Mouse (Mus musculus): ENCODE results near the gene Igsf21. TPM values are rescaled to one million over a fixed set of nuclear protein-coding genes. Genes with fewer than 3 reads are reported as not detected.
A peak's percentile ranks its signal among the peaks of the same experiment; 100 is the strongest.

The Igsf21 gene
- polyA plus RNA-seq, 1 experiment: 0.40 TPM

DNA sequence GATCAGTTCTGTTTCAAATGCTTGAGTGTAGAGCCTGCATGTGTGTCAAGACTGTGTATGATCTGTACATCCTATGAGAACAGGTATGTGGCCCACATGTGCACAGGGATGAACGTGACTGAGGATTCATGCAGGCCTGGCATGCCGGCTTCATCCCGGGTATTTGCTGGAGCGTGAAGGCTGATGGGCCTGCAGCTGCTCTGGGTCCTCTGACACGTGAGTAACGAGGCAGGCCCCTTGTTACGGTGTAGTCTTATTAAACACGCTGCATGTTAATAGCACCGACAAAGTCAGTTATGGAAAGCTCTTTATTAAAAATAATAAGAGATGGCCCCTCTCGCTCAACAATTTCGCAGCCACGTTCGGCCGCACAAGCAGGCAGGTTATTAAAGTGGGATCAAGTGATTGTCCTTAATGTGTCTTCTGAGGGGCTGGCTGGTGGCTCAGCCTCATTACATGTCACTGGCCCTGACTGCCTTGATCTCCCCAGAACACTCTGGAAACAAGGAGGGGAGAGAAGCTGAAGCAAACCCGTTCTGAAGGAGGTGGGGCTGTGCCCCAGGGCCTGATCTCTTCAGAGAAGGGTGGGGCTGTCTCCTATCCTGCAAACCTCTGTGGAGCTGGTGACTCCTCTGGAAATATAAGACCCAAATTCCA lies 22.7 kb upstream of the Igsf21 start:
- H3K4me1 ChIP-seq (ENCODE audit: control insufficient read depth, insufficient read depth, low read length): no peaks in the 10 kb centered on the region

DNA sequence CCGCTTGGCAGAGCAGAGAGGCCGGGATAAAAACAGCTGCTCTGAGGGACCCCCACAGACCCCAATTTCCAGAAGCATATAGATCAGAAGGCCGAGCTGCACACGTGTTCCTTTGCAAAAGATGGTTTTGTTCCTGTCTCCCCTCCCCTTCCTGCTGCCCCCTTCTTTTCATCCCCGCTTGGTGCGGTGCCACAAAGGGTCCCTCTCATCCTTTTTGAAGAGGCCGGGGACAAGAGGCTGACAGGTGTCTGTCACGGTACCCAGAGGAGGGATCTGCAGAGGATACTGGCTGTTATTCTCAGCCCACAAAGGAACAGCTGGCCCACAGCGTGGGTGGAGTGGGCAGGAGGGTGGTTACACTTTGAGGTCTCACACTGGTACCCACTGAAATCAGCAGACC lies 21.3 kb upstream of the Igsf21 start:
- no peaks in the 10 kb centered on the region for H3K9me3 ChIP-seq (replicated peaks; ENCODE audit: control insufficient read depth, insufficient read depth, low read length, poor library complexity, severe bottlenecking)
- H3K36me3 ChIP-seq (ENCODE audit: control insufficient read depth, insufficient read depth, low read length, poor library complexity, severe bottlenecking): no peaks in the 10 kb centered on the region
- H3K4me1 ChIP-seq (ENCODE audit: control insufficient read depth, insufficient read depth, low read length): no peaks in the 10 kb centered on the region
- H3K4me3 ChIP-seq (ENCODE audit: low read depth, low read length): no peak overlapping the region
- TF ChIP-seq CTCF (IDR thresholded peaks at IDR 0.05; ENCODE audit: low read depth, low read length): no peak
- no peak for TF ChIP-seq EP300 (IDR thresholded peaks at IDR 0.05; ENCODE audit: insufficient read depth, low read depth, low read length)
- no peak for TF ChIP-seq POLR2A (IDR thresholded peaks at IDR 0.05; ENCODE audit: insufficient read depth, low read length)
- no peak overlapping the region for H3K27ac ChIP-seq (ENCODE audit: insufficient read depth, low read length)
- no peaks in the 10 kb centered on the region for H3K27me3 ChIP-seq (ENCODE audit: control insufficient read depth, insufficient read depth, low read length, poor library complexity, severe bottlenecking)
- no peak overlapping the region for H3K9ac ChIP-seq (ENCODE audit: low read depth, poor library complexity, severe bottlenecking)

More for the DNA sequence above, 22.7 kb upstream of the Igsf21 start:
- Histone ChIP-seq H3K9me3 (replicated peaks; ENCODE audit: control insufficient read depth, insufficient read depth, low read length, poor library complexity, severe bottlenecking) (no peaks in the 10 kb centered on the region), H3K36me3 (ENCODE audit: control insufficient read depth, insufficient read depth, low read length, poor library complexity, severe bottlenecking) (no peaks in the 10 kb centered on the region), H3K27me3 (ENCODE audit: control insufficient read depth, insufficient read depth, low read length, poor library complexity, severe bottlenecking) (no peaks in the 10 kb centered on the region), H3K27ac (ENCODE audit: insufficient read depth, low read length) (no peak overlapping the region), H3K4me3 (ENCODE audit: low read depth, low read length) (no peak overlapping the region), H3K9ac (ENCODE audit: low read depth, poor library complexity, severe bottlenecking) (no peak overlapping the region)
- no peak for TF ChIP-seq CTCF (IDR thresholded peaks at IDR 0.05; ENCODE audit: low read depth, low read length)
- no peak for TF ChIP-seq POLR2A (IDR thresholded peaks at IDR 0.05; ENCODE audit: insufficient read depth, low read length)
- no peak for TF ChIP-seq EP300 (IDR thresholded peaks at IDR 0.05; ENCODE audit: insufficient read depth, low read depth, low read length)

DNA sequence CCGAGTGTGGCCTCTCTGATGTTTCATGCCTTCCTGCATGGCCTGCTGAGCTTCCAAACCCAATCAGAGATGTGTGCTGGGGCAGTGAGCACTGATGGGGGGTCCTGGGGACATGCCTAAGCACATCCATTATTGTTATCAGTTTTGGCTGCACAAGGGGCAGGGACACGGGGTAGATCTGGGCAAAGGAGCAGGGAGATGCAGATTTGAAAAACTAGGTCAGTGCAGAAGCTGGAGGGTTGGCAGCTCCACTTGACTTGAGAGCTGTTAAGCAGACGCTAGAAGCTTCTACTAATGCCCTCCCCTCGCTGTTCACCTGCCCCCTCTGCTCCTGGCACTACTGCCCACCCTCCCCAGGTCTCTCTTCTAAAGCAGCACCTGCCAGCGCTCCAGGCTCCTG lies 20.5 kb upstream of the Igsf21 start:
- Histone ChIP-seq H3K9me3 (replicated peaks; ENCODE audit: control insufficient read depth, insufficient read depth, low read length, poor library complexity, severe bottlenecking) (no peaks in the 10 kb centered on the region), H3K4me1 (ENCODE audit: control insufficient read depth, insufficient read depth, low read length) (no peaks in the 10 kb centered on the region), H3K27ac (ENCODE audit: insufficient read depth, low read length) (no peak overlapping the region), H3K4me3 (ENCODE audit: low read depth, low read length) (no peak overlapping the region), H3K9ac (ENCODE audit: low read depth, poor library complexity, severe bottlenecking) (no peak overlapping the region), H3K27me3 (ENCODE audit: control insufficient read depth, insufficient read depth, low read length, poor library complexity, severe bottlenecking) (no peaks in the 10 kb centered on the region), H3K36me3 (ENCODE audit: control insufficient read depth, insufficient read depth, low read length, poor library complexity, severe bottlenecking) (no peaks in the 10 kb centered on the region)
- TF ChIP-seq EP300 (IDR thresholded peaks at IDR 0.05; ENCODE audit: insufficient read depth, low read depth, low read length) (no peak), CTCF (IDR thresholded peaks at IDR 0.05; ENCODE audit: low read depth, low read length) (no peak), POLR2A (IDR thresholded peaks at IDR 0.05; ENCODE audit: insufficient read depth, low read length) (no peak)

DNA sequence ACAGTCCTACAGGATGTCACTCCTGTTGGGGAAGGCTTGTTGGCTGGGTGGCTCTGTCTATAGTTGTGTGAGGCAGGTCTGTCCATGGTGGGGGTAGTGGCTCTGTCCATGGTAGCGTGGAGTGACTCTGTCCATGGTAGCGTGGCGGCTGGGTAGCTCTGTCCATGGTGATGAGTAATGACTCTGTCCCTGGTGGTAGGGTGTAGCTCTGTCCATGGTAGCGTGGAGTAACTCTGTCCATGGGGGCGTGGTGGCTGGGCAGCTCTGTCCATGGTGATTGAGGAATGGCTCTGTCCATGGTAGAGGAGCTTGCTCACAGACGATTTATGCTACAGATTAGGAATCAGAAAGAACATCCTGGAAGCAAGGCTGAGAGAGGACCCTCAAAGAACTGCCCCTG lies 12.4 kb upstream of the Igsf21 start:
- H3K36me3 ChIP-seq (ENCODE audit: control insufficient read depth, insufficient read depth, low read length, poor library complexity, severe bottlenecking): no peaks in the 10 kb centered on the region
- no peaks in the 10 kb centered on the region for H3K4me1 ChIP-seq (ENCODE audit: control insufficient read depth, insufficient read depth, low read length)
- peak; percentile 62 for TF ChIP-seq CTCF (IDR thresholded peaks at IDR 0.05; ENCODE audit: low read depth, low read length)
- TF ChIP-seq POLR2A (IDR thresholded peaks at IDR 0.05; ENCODE audit: insufficient read depth, low read length): no peak
- peak; percentile 93 for TF ChIP-seq EP300 (IDR thresholded peaks at IDR 0.05; ENCODE audit: insufficient read depth, low read depth, low read length)
- no peak overlapping the region for H3K9ac ChIP-seq (ENCODE audit: low read depth, poor library complexity, severe bottlenecking)
- H3K4me3 ChIP-seq (ENCODE audit: low read depth, low read length): no peak overlapping the region
- no peaks in the 10 kb centered on the region for H3K27me3 ChIP-seq (ENCODE audit: control insufficient read depth, insufficient read depth, low read length, poor library complexity, severe bottlenecking)
- H3K9me3 ChIP-seq (replicated peaks; ENCODE audit: control insufficient read depth, insufficient read depth, low read length, poor library complexity, severe bottlenecking): no peaks in the 10 kb centered on the region
- H3K27ac ChIP-seq (ENCODE audit: insufficient read depth, low read length): no peak overlapping the region

DNA sequence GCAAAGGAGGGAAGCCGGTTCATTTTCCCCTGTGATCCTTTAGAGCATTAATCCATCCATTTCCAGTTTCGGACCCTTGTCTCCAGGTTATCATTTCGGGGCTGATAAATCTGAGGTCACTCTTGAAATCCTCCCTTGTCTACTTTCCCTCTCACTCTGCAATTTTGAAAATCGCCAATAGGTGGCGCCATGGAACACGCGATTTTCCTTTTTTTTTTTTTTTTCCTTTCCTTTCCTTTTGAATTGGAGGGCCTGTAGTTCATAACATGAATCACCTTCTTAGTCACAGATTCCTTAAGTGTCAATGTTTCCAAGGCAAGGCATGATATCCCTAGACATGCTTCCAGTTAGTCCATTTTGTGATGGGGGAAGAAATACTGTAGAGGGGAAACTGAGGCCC lies 5.8 kb upstream of the Igsf21 start:
- Histone ChIP-seq H3K36me3 (ENCODE audit: control insufficient read depth, insufficient read depth, low read length, poor library complexity, severe bottlenecking) (no peaks in the 10 kb centered on the region), H3K4me1 (ENCODE audit: control insufficient read depth, insufficient read depth, low read length) (peaks cover 2% of the 10 kb centered on the region), H3K27me3 (ENCODE audit: control insufficient read depth, insufficient read depth, low read length, poor library complexity, severe bottlenecking) (no peaks in the 10 kb centered on the region), H3K4me3 (ENCODE audit: low read depth, low read length) (no peak overlapping the region), H3K9ac (ENCODE audit: low read depth, poor library complexity, severe bottlenecking) (no peak overlapping the region), H3K9me3 (replicated peaks; ENCODE audit: control insufficient read depth, insufficient read depth, low read length, poor library complexity, severe bottlenecking) (no peaks in the 10 kb centered on the region), H3K27ac (ENCODE audit: insufficient read depth, low read length) (no peak overlapping the region)
- TF ChIP-seq CTCF (IDR thresholded peaks at IDR 0.05; ENCODE audit: low read depth, low read length) (no peak), EP300 (IDR thresholded peaks at IDR 0.05; ENCODE audit: insufficient read depth, low read depth, low read length) (no peak), POLR2A (IDR thresholded peaks at IDR 0.05; ENCODE audit: insufficient read depth, low read length) (no peak)

DNA sequence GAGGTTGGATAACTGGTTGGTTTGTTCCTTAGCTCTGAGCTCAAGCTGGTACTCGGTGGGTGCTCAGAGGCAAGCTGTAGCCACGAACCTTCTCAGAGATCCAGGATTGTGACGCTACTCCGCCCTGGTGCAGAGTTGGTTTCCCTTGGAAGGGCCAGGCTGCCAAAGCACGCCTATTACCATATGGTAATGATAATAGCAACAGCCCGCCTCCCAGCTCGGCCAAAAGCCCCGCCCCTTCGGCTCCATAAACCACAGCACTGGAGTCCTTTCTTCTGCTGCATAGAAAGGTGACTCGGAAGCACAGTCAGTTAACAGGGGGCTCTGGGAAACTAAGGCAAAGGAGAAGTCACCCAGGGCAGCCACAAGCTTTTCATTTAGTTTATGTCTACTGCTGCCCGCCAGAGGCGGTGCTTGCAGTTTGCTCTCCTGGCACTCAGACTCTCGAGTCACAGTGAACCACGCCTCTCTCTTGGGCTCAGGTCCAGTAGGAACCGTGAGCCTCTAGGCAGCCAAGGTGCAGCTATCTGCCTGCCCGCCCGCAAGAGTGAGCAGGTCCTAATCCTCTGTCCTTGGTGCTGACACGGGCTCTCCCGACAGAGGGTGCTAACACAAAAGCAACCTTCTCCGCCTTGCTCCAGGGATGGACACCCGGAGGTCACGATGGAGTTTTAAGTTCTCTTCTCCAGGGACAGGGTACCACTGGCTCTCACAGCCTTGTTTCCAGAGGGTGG lies 2.6 kb upstream of the Igsf21 start:
- Histone ChIP-seq H3K9ac (ENCODE audit: low read depth, poor library complexity, severe bottlenecking) (no peak overlapping the region), H3K36me3 (ENCODE audit: control insufficient read depth, insufficient read depth, low read length, poor library complexity, severe bottlenecking) (no peaks in the 10 kb centered on the region), H3K4me3 (ENCODE audit: low read depth, low read length) (peak overlapping the region; percentile 21; the same call in 1 of the 2 replicates), H3K27ac (ENCODE audit: insufficient read depth, low read length) (peak overlapping the region; percentile 34; the same call in 1 of the 2 replicates), H3K27me3 (ENCODE audit: control insufficient read depth, insufficient read depth, low read length, poor library complexity, severe bottlenecking) (peaks cover 3% of the 10 kb centered on the region; the same call in 1 of the 2 replicates), H3K9me3 (replicated peaks; ENCODE audit: control insufficient read depth, insufficient read depth, low read length, poor library complexity, severe bottlenecking) (no peaks in the 10 kb centered on the region), H3K4me1 (ENCODE audit: control insufficient read depth, insufficient read depth, low read length) (peaks cover 2% of the 10 kb centered on the region)
- no peak for TF ChIP-seq POLR2A (IDR thresholded peaks at IDR 0.05; ENCODE audit: insufficient read depth, low read length)
- TF ChIP-seq EP300 (IDR thresholded peaks at IDR 0.05; ENCODE audit: insufficient read depth, low read depth, low read length): 0 out of 2 replicates have a peak, but pooled peaks have one; percentile 41
- peak; percentile 31 for TF ChIP-seq CTCF (IDR thresholded peaks at IDR 0.05; ENCODE audit: low read depth, low read length)

All from ES-Bruce4 (cell line).